Mouse (Mus musculus) gastrocnemius, postnatal 4 days (tissue): Measurements from ENCODE around the gene Fam189b. TPM values are rescaled to one million over a fixed set of nuclear protein-coding genes. Genes with fewer than 3 reads are reported as not detected.
"Not testable (repeated sequence)": the region's sequence is repeated elsewhere in the genome, so short reads cannot be mapped to it uniquely, and the experiment has no call there.

Source experiments
- DNase-seq, 2 experiments: peaks; one replicate each; pipeline ENCODE4 v3.0.0; 2021 to 2022; ENCODE audit warnings: low spot score in 2 of 2, mixed read lengths in 2 of 2
- long read RNA-seq, 2 experiments: library from polyadenylated mRNA; stranded (forward); transcript quantifications; one replicate each; pipeline ENCODE4 v2.0.0; 2021
- total RNA-seq, 2 experiments: library from RNA; stranded (reverse); gene quantifications; 2 replicates each; pipeline ENCODE4 v1.2.3; 2021

The Fam189b gene
- total RNA-seq: 10 to 100 TPM; 19.2 to 22.1 TPM
- long read RNA-seq, experiment 1, transcript Fam189b-201 (12 exons, 3,083 nt): major isoform, 7 of 22 reads
- long read RNA-seq, experiment 1, partial matches to known transcripts: 11 of 22 reads
- long read RNA-seq, experiment 1, other reads (novel, unspliced or antisense): 4 of 22 reads
- long read RNA-seq, experiment 2, transcript Fam189b-201 (12 exons, 3,083 nt): major isoform, 9 of 25 reads
- long read RNA-seq, experiment 2, partial matches to known transcripts: 9 of 25 reads
- long read RNA-seq, experiment 2, other reads (novel, unspliced or antisense): 5 of 25 reads

DNA sequence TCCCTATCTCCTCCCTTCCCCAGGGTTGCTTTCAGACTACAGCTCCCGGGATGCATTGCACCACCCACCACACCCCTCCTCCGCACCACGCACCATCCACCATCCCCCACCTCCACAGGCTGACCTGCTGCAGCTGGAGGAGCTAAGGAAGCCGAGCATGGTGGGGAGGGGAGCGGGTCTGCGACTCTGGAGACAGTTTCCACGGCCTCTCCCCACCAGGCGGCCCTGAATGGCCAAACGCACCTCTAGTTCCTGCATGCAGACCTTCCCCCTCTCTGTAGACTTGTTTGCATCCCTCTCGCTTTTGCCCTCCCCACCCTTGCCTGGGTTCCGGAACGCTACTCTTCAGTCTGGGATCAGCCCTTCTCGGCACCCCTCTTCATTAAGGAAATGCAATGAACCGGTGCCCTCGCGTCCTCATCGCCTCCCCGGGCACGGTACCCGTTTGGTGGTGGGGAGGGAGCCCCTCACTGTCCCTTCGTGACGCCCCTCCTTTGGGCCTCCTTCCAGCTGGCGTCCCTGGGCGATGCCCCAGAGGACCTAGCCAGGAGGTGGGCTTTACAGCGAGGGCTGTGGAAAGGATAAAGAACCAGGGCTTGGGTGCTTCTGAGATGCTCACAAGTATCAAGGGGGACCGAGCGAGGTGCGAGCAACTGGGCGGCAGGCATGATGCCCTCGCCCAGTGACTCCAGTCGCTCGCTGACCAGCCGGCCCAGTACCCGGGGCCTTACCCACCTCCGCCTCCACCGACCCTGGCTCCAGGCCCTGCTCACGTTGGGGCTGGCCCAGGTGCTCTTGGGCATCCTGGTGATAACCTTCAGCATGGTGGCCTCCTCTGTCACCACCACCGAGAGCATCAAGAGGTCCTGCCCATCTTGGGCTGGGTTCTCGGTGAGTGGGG lies at the start of gene Fam189b:
Gene Fam189b, plus strand, starts transcription at position 86 of the 901 bp plus-strand sequence.
- DNase-seq: peak; percentile 72 to 85

DNA sequence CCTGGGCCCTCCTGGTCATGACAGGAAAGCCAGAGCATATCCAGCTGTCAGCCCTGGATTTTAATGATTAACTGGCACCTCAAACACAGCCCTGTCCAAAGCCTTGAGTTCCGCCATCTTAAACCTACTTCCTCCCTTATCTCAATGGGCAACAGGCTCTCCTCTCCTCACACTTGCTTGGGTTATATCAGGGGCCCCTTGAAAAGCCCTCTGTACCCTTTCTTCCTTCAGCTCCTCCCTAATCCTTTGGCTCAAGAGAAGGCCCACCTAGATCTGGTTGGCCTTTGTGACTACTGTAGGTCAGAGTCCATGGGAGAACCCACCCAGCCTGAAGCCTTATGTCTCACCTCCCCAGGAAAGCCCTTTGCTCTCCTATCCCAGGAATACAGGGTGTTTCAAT lies 49.2 kb upstream of the Fam189b start:
- no peak for DNase-seq

DNA sequence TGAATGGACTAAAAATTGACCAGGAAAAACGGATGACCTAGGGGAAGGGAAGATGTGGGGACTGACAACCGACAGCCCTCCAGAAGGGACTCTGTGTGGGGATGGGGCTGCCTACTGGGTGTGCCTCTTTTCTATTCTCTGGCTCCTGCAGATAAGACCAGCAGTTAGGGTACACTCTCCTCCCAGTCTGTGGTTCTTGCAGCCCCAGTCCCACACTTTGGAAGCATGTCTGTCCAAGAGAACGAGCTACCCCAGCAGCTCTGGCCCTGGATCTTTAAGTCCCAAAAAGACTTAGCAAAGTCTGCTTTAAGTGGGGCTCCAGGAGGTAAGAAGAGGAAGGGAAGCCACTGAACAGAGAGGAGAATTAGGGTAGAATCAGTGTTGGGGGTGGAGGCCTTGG lies 47.0 kb upstream of the Fam189b start, which contains the start of gene Pklr:
Gene Pklr, plus strand, starts transcription at position 185 of the 400 bp plus-strand sequence.
- DNase-seq: no peak

DNA sequence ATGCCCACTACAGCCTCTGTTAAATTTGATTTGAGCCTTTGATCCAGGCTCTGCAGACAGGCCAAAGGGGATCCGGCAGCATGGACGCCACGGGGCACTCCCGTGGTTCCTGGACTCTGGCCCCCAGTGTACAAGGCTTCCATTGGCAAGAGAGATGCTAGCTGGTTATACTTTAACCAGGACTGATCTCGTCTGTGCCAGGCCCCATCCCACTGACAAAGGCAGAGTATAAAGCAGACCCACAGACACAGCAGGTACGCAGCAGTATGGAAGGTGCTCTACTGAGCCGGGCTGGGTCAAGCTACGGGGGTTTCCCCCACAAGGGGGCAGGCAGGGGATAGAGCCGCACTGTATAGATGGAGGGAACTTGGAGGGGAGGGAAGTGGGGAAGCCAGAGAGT lies 46.6 kb upstream of the Fam189b start:
- DNase-seq: no peak

DNA sequence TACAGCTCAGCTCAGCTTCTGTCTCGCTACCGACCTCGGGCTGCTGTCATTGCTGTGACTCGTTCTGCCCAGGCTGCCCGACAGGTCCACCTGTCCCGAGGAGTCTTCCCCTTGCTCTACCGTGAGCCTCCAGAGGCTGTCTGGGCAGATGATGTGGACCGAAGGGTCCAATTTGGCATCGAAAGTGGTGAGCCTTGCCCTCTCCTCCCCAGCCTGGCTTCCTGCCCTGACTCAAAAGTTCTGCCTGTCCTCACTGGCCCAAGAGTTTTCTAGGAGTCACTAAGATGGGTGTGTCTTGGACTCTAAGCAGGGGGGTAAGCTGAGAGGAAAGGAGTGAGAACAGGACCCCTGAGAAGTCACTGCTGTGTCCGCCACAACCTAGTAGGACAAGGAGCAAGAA lies 38.1 kb upstream of the Fam189b start:
- no peak for DNase-seq

DNA sequence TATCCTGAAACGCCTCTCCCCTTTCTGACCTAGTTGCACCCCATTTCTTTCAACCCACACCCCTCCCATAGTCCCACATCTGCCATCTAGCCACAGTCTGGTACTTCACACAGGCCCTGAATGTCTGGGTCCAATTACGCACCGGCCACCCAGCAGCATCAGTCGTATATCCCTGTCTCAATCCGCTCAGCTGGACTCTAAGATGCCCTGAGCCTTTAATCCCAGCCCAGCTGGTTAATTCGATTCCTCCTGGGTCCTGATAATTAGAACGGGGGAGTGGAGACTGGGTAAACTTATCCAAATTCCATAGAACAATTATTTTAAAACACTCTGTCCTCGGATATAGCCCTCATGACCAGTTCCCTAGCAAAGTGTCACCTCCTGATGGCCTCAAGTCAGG lies 37.4 kb upstream of the Fam189b start:
- DNase-seq: no peak

DNA sequence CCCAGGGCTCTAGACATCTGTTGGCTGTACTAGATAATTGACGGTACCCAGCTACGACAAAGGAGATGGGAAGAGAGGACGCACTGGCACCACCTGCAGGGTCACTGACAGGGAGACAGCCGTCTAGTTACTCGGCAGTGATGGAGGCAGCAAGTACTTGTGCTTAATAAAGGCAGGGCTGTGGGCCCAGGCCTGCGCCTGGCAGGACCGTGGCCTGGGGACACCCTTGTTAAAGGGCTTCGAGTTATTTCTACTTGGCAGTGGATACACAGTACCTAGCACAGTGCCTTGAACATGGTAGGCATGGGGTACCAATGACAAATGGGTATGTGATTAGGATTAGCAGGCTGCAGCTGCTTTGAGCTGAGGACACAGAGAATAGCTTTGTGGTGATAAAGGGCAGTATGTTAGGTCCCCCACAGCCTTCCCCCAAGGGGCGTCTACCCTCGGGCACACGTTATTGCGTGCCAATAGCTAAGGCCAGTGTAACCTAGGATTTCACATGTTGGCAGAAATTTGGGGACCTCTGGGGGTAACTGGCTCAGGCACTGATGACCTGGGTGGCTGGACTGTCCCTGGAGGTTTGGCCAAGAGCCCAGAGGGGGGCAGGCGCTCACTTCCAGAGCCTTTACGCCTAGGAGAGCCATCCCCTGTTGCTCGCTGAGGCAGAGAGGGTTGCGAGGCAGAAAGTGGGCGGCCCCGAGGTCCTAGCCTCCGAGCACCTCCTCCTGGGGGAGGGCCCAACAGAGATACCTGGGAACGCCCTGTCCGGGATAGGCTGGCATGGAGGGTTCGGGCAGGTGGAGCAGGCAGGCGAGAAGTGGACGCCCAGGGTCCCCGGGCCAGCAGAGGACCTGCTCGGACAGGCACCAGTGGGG lies 35.6 kb upstream of the Fam189b start:
- no peak for DNase-seq

DNA sequence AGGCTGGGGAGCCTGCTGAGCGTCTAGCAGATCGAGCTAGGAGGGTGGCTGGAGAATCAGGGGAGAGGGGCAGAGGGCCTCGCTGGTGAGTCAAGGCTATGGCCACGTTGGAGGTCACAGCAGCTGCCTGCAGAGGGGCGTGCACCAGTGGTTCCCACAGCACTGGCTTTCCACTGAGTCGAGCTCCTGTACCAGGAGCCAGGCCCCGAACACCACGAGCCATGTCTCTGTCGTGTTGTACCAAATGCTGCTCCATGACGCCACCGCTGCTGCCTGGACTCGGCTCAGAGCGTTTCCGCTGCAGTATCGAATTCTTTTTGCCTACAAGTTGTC lies 35.0 kb upstream of the Fam189b start:
- DNase-seq: no peak

DNA sequence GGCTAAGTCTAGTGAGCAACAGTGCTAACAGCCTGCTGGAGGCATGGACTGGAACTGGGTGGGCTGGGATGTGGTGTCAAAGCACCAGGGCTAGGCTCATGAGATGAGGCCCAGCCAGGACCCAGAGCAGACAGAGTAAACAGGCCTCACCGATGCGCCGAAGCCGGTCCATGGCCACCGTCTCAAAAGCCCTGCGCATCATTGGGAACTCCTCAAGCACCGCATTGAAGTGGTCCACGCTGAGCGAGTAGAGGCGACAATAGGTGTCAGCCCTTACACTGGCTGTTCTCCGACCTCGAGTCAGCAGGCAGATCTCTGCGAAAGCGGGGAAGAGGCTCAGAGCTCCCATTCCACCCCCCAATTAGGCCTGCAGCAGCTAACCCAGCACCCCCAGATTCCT lies 34.4 kb upstream of the Fam189b start:
- DNase-seq: no peak

DNA sequence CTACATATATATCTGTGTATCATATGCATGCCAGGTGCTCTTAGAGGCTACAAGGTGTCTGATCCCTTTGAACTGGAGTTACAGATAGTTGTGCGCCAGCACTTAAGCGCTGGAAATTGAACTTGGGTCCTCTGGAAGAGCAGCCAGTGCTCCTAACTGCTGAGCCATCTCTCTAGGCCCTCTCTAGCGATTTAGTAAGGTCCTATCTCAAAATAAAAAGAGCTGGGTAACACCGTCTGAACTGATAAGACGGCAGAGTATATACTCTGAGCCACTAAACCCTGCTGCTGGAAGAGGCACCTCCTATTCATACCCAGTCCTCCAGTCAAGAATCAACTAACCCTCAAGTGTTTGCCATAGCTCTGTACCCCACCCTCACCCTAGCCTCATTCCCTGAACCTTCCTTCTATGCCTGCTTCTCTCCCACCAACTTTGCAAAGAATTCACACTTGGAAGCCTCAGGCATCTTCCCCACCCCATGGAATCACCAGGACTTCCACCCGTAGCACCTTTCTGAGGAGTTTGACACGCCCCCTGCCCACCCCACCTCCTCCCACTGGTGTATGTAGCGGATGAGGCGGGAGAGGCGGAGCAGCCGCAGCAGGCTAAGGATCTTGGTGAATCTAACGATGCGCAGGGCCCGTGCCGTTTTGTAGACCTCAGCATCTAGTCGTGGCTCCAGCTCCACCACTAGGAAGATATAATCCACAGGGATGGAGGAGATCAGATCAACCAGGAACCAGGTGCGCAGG lies 30.7 kb upstream of the Fam189b start:
- DNase-seq: no peak

DNA sequence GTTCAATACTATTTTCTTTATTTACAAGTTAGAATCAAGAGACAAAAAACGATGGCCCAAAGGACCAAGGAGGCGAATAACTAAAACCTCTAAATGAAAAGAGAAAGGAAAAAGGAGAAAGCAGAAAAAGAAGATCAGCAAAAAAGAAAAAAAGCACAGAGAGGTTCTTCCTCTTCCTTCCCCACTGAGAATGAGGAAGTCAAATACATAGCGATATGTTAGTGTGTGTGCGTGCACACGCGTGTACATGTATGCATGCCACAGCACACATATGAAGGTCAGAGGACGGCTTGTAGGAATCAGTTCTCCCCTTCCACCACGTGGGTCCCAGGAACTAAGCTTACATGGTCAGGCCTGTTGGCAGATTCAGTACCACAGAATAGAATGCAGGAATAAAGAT lies 26.0 kb upstream of the Fam189b start:
- DNase-seq: no peak

DNA sequence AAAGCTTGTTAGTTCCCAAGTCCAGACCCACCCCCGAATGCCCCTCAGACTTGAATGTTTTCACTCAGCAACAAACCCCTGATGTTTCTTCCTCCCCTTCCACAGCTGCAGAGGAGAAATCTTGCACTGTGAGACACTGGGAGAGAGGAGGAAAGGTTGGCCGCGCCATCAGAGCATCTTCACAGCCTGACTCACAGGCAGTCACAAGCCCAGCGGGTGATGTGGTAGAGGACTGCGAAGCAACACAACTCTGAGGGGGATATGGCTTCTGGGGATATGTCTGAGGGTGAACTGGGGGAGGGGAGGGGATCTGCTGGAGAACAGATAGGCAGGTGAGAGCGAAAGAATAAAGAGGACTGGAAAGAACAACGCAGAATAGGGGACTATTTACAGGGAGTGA lies 24.3 kb upstream of the Fam189b start:
- no peak for DNase-seq

DNA sequence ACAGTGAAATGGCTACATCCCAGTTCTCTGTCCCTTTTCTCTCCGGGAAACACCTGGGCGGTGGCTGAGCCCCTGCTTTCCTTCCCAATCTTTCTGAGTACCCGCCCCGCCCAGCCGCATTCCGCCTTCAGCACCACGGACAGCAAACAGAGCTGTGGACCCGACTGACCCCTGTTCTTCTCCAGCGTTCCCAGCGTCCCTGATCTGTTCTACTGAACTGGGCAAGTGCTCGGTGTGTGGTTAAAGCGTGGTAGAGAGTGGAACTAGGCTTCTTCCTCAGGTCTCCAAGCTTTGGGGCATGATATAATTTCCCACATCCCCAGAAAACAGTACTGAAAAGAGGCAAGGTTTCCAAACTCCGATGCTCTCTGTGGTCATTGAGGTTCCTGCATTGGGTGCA lies 23.7 kb upstream of the Fam189b start:
- peak in 1 of 2 experiments; percentile 63 for DNase-seq

DNA sequence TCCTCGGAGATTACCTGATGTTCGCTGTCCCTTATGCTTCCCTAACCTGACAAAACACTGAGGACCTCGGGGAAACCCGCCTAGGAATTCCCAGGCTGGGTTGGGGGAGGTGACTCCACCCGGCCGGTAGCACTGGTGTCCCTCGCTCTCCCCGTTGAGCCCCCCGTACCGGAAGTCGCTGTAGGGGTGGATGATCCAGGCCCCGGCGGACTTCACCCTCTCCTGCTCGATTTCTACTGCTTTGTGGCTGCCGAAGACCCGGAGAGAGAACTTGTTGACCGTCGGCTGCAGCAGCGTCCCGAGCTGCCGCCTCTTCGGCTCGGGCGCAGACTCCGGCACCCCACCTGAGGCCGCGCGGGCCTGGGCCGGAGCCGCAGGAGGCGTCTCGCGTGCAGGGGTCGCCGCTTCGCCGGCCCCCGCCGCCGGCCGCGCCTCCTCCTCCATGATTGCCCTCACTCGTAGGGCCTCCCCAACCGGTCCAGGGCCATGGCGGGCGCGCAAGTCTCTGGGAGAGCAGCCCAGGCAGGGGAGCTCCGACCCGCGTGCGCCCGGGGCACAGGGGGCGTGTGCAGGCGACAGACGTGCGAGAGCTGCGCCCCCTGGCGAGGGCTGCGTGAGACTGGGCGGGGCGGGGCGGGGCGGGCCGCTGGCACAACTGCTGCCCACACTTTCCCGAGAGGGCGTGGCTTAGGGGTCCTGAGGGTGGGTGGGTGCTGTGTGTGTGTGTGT lies 23.2 kb upstream of the Fam189b start, which contains the start of gene Hcn3:
Gene Hcn3, minus strand, starts transcription at position 581 of the 729 bp plus-strand sequence.
- peak; percentile 42 to 73 for DNase-seq

DNA sequence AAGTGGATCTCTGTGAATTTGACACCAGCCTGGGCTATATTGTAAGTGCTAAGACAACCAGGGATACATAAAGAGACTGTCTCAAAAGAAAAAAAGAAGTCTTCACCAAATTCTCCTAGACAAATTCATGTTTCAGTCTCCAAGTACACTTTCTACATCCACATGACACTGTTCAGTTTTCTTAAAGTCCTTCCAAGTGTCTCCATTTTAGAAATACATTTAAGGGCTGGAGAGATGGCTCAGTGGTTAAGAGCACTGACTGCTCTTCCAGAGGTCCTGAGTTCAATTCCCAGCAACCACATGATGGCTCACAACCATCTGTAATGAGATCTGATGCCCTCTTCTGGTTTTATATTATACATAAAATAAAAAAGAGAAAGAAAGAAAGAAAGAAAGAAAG lies 21.7 kb upstream of the Fam189b start:
- not testable (repeated sequence) for DNase-seq

DNA sequence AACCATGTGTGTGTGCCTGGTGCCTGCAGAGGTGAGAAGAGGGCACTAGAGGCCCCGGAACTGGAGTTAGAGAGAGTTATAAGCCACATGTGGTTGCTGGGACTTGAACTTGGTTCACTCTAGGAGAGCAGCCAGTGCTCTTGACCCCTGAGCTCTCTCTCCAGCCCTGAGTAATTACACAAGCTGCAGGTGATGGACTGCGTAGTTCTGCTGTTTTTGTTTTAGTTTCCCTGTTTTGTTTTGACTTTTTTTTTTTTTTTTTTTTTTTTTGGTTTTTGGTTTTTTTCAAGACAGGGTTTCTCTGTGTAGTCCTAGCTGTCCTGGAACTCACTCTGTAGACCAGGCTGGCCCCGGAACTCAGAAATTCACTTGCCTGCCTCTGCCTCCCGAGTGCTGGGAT lies 21.2 kb upstream of the Fam189b start:
- DNase-seq: no peak

DNA sequence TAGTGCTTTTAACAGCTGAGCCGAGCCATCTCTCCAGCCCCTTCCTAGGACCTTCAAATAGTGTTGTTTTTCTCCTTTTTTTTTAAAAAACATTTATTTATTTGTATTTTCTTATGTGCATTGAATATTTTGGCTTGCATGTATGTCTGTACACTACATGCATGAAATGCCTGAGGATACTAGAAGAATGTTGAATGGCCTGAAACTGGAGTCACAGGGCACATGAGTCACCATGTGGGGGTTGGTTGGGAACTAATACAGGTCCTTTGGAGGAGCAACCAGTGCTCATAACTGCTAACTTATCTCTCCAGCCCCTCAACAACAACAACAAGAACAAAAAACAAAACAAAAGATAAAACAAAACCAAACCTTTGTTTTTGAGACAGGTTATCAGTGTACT lies 19.8 kb upstream of the Fam189b start:
- no peak for DNase-seq

DNA sequence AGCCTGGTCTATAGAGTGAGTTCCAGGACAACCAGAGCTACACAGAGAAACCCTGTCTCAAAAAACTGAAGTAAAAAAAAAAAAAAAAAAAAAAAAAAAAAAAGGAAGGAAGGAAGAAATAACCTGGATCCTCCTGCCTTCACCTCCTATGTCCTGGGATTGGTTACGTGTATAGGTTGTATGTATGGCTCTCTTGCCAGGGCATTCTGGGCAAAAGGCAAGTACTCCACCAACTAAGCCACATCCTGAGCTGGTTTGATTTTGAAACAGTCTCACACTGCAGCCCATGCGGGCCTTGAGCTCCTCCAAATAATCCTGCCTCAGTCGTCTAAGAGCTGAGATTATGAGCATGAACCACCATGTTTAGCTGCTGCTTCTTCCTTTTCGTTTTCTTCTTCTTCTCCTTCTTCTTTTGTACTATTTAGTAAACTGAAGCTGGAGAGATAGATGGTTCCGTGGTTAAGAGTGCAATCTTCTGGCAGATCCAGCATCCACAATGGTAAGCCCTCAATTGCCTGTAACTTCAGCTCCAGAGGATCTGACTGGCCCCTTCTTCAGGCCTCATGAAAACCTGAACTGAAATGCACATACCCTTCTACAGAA lies 19.2 kb upstream of the Fam189b start:
- DNase-seq: no peak

DNA sequence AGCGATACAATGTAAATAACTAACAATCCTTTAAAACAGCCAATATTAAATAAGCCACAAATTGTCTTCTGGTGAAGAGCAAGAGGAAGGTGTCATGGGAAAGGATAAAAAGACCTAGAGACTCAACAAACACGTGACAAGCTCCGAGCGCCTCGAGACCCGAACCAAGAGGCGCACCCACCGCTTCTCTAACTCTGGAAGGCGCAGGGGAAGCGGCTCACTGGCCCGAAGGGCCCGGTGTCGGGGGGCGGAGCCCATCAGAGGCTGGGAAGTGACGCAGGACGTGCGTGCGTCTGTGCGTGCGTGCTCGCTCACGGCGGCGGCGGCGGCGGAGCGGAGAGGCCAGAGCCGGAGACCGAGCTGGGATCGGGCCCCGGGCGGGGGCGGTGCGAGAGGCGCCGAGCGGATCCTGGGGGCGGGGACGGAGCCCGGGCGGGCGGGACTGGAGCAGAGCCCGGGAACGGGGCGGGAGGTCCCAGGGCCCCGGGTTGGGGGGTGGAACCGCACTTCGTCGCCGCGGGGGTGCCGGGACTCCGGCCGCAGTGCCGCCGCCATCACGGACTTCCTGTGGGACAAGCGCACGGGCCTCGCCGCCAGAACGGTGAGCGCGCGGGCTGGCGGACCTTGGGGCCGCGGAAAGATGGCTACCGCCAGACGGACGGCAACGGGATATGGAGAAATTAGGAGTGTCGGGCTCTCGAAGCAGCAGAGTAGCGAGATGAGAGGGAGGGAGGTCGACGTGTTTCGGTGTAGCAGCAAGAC lies 18.3 kb upstream of the Fam189b start, which contains the start of gene Clk2:
Gene Clk2, plus strand, starts transcription at position 290 of the 762 bp plus-strand sequence.
- DNase-seq: peak; percentile 85 to 94
